Mouse (Mus musculus): Measurements from ENCODE around the gene Mtch1. TPM values are rescaled to one million over a fixed set of nuclear protein-coding genes. Genes with fewer than 3 reads are reported as not detected.

The Mtch1 gene
- polyA plus RNA-seq, 1 experiment from 2014 or later, result 286 TPM

DNA sequence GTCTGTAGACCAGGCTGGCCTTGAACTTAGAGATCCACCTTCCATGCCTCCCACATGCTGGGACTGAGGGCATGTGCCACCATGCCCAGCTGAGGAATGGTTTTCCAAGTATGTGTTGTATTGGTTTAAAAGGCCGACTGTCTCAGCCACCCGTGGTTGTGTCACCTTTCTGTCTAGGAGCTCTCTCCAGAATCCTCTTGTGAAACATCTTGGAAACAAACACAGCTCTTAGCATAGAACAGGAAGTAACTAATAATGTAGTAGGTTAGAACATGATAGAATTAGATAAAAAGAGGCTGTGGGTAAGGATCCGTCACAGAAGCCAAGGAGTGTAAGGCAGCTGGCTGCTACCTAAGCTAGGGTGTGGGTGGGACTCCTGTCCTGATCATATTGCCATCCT is 54.7 kb downstream of the Mtch1 start:
- peaks cover 40% of the 10 kb centered on the region for H3K36me3 ChIP-seq
- H3K27me3 ChIP-seq (ENCODE audit: low read depth, poor library complexity, severe bottlenecking), result no peaks in the 10 kb centered on the region
- H3K4me3 ChIP-seq, result no peak overlapping the region
- 86% methylated on average over 3 of the region's 3 CpGs for WGBS
- H3K27ac ChIP-seq, result no peak overlapping the region
- H3K4me1 ChIP-seq, result peaks cover 25% of the 10 kb centered on the region
- no peaks in the 10 kb centered on the region for H3K9me3 ChIP-seq (replicated peaks)
- no peak for DNase-seq (ENCODE audit: low spot score)

DNA sequence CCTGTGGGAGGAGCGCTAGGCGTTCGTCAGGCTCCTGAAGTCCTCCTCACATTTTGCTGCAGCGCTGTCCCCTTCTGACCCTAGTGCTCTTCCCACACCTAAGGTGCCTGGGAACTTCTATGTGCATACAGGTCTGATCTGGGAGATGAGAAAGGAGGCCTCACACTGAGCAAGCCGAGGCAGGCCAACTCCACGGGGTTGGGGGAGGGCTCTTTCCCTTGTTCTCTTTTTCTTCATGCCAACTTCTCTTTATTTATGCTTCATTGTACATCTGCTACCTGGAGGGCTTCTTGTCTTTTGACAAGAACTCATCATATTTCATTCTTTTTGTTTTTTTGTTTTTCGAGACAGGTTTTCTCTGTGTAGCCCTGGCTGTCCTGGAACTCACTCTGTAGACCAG is 55.9 kb downstream of the Mtch1 start:
- Histone ChIP-seq H3K36me3 (peaks cover 35% of the 10 kb centered on the region), H3K9me3 (replicated peaks) (no peaks in the 10 kb centered on the region), H3K27ac (no peak overlapping the region), H3K4me1 (peaks cover 14% of the 10 kb centered on the region), H3K4me3 (no peak overlapping the region), H3K27me3 (ENCODE audit: low read depth, poor library complexity, severe bottlenecking) (no peaks in the 10 kb centered on the region)
- no peak for DNase-seq (ENCODE audit: low spot score)
- 87% methylated on average over 7 of the region's 7 CpGs for WGBS

DNA sequence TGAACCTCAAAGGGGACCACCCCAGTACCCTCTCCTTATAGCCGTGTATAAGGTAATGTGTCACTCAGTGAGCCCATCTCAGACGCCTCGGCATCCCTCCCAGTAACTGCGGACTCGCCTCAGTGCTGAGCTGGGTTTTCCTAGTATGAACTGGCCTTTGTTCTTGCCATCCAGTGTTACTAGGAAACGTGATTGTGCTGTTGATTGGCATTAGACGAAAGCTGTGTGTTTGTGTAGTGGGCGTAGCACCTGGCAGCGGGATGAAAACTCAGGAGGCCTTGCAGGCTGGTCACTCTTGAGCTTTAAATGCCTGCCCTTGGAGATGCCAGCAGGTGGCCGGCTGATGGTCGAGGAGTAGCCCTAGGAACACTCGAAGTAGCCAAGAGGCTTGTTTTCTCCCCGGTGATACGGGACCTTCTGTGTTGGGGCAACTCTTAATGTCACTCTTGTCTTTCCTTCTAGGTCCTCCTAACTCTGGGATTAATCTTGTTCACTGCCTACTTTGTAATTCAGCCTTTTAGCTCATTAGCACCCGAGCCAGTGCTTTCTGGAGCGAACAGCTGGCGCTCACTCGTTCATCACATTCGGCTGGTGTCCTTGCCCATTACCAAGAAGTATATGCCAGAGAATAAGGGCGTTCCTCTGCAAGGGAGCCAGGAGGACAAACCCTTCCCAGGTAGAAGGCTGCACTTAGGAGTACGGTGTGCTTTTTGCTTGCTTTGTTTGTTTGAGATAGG is 65.3 kb downstream of the Mtch1 start:
- Histone ChIP-seq H3K9me3 (replicated peaks) (0 out of 2 replicates have a peak, but pooled peaks cover 2% of the 10 kb centered on the region), H3K27ac (no peak overlapping the region), H3K36me3 (peaks cover 46% of the 10 kb centered on the region), H3K4me3 (no peak overlapping the region), H3K27me3 (ENCODE audit: low read depth, poor library complexity, severe bottlenecking) (no peaks in the 10 kb centered on the region), H3K4me1 (no peaks in the 10 kb centered on the region)
- WGBS, result 90% methylated on average over 21 of the region's 21 CpGs
- no peak for DNase-seq (ENCODE audit: low spot score)

Other genes with a start within 250 kb of the Mtch1 start
- gene Rab44, start 233.8 kb downstream of the Mtch1 start, polyA plus RNA-seq (2016; fragmentation: Nextera tagmentation; extraction: Ambion mirVana), result 0.11 and 0.26 TPM in 2 replicates
- gene Cpne5, start 109.8 kb downstream of the Mtch1 start, polyA plus RNA-seq (2016; fragmentation: Nextera tagmentation; extraction: Ambion mirVana), result 2.0 and 3.2 TPM in 2 replicates
- gene Ppil1, start 83.7 kb downstream of the Mtch1 start, polyA plus RNA-seq (2016; fragmentation: Nextera tagmentation; extraction: Ambion mirVana), result 239 and 250 TPM in 2 replicates
- gene BC004004, start 79.1 kb downstream of the Mtch1 start, polyA plus RNA-seq (2016; fragmentation: Nextera tagmentation; extraction: Ambion mirVana), result 47.9 and 52.9 TPM in 2 replicates
- gene Pi16, start 30.3 kb downstream of the Mtch1 start, polyA plus RNA-seq (2016; fragmentation: Nextera tagmentation; extraction: Ambion mirVana), result 0.34 and 0.35 TPM in 2 replicates
- 6.4 and 6.7 TPM in 2 replicates for gene Fgd2, start 13.0 kb upstream of the Mtch1 start, polyA plus RNA-seq (2016; fragmentation: Nextera tagmentation; extraction: Ambion mirVana)
- 27.4 and 31.0 TPM in 2 replicates for gene Pim1, start 142.8 kb upstream of the Mtch1 start, polyA plus RNA-seq (2016; fragmentation: Nextera tagmentation; extraction: Ambion mirVana)
- gene Gm17657, start 201.7 kb upstream of the Mtch1 start, polyA plus RNA-seq (2016; fragmentation: Nextera tagmentation; extraction: Ambion mirVana), result not detected in 2 replicates
- gene Tbc1d22b, start 201.9 kb upstream of the Mtch1 start, polyA plus RNA-seq (2016; fragmentation: Nextera tagmentation; extraction: Ambion mirVana), result 20.9 and 22.4 TPM in 2 replicates
- gene Tmem217, start 204.5 kb upstream of the Mtch1 start, polyA plus RNA-seq (2016; fragmentation: Nextera tagmentation; extraction: Ambion mirVana), result 0.90 and 0.97 TPM in 2 replicates

All from limb, embryonic 10.5 days (tissue).